Mouse (Mus musculus) gonadal fat pad, adult 2 months (tissue): ENCODE measurements around the gene Ift80. TPM values are rescaled to one million over a fixed set of nuclear protein-coding genes. Genes with fewer than 3 reads are reported as not detected.
"Not testable (repeated sequence)": the region's sequence is repeated elsewhere in the genome, so short reads cannot be mapped to it uniquely, and the experiment has no call there.

Source experiments
- DNase-seq: peaks from one replicate; pipeline ENCODE4 v3.0.0-alpha.2; 2012; ENCODE audit warnings: low read depth
- polyA plus RNA-seq: library from polyadenylated mRNA; depleted of rRNA; stranded (reverse); fragments of >200 nt; gene quantifications from 2 replicates; pipeline ENCODE4 v1.2.3, GENCODE M21; 2012

Gene Ift80
- polyA plus RNA-seq, 1 experiment = 2.7 TPM

DNA sequence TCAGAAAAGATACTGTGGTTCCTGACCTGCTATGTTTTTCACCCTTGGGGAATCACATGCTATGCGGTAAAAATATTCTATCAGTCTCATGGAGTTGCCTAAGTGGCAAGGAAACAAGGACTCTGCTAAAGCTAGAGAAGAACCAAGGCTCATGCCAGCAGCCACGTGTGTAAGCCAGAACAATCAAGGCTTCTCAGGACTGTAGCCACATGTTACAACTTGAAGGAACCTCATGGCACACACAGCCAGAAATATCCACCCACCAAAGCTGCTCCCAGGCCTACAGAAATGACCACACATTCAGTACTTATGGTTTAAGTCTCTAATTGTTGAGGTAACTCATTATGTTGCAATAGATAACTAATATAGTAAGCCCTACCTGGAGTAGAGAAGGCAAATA is 17.8 kb downstream of the Ift80 start:
- peak; percentile 94 for DNase-seq

DNA sequence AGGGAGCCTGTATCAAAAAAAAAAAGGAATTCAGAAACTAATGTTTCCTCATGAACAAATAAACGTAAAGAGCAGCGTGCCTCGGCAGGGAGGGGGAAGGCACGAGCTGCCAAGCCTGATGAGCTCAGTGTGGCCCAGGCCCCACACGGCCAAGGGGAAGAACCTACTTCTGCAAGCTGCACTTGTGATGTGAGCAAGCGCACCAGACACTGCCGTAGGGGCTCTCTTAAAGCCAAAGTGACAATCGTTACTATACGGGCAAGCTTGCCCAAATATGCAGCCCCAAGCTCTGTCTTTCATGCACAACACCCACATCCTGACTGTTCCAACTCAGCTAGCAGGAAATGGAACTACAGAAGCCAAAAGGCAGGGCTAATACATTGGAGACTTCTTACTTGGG is 23.5 kb downstream of the Ift80 start:
- peak; percentile 93 for DNase-seq

DNA sequence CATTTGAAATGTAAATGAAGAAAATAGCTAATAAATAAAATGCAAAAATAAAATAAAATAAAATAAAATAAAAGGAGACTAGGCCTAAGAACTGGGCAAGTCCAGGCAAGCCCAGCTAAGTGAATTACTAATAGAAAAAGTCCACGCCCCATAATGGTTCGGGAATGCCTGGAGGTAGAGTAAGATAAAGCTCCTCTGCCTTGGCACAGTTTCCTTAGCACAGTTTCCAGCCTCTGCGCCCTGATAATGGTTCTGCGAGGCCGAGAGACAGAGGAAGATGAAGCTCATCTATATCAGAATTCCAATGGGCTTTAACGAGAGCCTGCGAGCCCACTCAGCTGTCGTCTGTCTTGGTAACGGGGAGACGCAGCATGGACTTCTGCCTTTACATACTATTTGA is 25.2 kb downstream of the Ift80 start:
- peak; percentile 30 for DNase-seq

DNA sequence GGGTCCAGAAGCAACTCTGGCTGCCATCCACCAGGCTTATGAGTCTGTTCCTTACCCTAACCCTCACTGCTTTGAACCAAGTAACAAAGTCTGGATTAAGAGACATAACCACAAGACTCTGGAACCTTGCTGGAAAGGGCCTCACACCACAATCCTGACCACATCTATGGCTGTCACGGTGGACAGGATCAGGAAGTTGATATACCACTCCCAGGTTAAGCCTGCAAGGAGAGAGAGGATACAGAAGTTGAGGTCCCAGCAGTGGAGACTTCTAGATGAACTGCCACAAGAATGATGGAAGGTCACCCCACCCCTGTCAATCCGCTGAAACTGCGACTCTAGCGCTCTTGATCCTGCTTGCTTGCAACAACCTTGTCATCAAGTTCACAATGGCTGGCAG is 26.7 kb downstream of the Ift80 start:
- DNase-seq = no peak

DNA sequence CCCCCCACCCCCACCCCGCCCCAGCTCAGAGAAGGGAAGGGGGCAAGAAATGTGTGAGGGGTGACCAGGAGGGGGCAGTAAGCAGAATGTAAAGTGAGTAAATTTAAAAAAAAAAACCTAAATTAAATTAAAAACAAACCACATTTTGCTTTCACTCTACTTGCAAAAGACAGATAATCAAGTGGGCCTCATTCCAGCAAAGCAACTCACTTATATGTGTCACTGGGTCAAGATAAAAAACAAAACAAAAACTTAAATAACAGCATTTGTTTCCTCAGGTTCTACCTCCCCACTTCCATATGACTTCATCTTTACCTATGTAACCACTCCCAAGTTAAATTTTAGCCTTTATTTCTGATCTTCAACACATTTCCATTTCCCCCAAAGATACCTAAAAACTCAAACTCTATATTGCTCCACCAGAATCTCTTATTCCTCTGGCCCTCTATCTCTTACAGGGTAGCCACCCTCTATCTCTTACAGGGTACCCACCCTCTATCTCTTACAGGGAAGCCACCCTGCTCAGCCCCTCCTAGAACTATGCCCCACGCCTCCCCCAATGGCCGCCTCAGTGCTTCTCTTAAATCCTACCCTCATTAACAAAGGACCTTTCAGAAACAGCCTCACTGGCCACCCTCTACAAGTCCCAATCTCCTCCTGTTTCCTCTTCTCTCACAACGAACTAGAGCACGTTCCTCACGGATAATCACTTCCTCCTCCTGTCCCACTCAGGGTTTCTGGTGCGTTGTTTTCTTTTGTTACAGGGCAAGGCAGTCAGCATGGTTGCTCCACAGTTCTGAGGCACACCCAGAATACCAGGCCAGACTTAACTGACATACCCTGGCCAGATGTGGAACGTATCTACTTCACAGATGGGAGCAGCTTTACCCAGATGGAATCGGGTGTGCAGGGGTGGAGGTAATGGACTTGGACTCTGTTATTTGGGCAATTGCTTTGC is 28.6 kb downstream of the Ift80 start:
- DNase-seq = no peak

DNA sequence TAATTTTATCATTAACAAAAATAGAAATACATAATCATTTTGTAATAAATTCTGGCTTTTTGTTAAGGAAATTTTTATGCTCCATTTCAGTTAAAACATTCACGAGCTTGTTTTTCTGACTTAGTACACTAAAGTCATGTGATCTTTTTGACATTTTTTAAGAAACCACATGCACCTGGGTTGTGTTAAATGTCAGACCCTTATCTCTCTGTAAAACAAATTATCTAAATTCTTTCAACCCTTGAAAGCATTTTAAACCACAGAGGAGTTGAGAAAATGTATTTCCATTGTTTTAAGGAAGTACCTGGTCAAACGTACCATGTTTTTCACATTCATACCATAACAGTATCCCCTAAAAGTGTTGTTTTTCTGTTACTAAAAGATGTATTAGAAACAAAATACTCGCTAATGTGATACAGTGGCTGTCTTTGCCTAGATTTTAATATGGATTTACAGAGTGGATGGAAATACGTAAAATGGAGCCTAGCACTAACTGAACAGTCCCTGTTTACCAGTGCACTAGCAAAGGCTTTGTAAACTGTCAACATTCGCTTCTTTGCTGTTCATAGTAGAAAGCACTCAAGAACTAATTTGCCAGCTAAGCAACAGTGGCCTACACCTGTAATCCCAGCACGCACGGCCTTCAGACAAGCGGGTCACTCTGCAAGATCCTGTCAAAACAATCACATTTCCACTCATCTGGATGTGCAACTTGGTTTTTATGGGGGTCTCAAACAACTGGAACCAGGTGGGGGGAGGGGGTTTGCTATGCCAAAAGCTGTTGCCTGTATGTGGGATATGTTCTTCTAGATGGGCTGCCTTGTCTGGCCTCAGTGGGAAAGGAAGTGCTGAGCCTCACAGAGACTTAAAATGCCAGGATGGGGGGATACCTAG is 29.5 kb downstream of the Ift80 start:
- no peak for DNase-seq

DNA sequence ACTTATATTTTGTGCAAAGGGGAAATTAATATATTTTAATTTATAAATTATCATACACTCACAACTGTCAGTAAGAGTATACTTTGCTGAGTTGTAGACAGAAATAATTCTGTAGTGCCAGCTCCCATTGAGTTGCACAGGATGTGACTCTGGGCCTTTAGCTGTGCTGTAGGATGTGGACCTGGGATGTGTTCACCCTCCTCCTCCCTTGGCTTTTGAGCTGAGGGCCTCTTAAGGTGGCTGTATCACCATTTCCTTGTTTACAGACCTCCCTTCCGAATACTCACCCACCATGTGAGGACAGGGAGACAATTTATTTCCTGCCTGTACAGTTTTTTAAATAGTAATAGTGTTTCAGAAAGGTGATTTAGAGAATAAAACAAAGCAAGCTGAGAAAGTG is 30.8 kb downstream of the Ift80 start:
- no peak for DNase-seq

DNA sequence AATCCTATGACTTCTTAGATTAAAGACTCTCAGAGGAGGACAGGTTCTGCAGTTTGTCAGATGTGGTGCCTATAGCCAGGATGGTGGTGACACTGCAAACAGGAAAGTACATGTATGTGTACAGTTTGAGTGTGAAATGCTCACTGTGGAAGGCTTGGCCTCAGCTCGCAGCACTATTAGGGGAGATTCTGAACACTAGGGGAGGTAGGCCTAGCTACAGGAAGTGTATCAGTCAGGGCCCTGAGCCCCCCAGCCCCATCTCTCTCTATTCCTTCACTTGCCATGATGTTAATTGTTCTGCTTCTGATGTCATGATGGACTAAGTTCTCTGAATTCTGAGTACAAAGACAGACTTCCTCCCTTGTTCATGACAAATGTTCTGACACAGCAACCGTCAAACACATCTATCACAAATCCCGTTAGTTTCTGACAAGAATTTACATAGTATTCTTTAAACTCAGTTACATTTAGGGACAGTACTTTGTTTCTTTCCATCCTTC is 35.2 kb downstream of the Ift80 start:
- DNase-seq = no peak

DNA sequence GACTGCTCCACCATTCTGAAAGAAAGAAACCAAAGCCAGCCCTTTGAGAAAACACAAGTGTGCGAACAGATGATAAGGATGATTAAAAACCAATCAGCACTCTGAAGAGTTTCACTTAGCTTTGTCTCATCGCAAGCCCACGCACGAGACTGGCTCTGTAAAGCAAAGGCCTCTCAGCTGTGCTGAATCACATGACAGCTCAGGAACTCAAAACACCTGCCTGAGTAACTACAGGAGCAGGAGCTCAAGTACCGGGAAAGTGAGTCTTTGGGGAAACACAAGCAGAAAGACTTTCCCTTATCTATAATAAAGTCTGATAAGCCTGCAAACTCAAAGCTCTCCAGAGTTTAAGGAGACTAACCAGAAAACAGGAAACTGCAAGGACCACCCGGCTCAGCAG is 37.0 kb downstream of the Ift80 start:
- no peak for DNase-seq

DNA sequence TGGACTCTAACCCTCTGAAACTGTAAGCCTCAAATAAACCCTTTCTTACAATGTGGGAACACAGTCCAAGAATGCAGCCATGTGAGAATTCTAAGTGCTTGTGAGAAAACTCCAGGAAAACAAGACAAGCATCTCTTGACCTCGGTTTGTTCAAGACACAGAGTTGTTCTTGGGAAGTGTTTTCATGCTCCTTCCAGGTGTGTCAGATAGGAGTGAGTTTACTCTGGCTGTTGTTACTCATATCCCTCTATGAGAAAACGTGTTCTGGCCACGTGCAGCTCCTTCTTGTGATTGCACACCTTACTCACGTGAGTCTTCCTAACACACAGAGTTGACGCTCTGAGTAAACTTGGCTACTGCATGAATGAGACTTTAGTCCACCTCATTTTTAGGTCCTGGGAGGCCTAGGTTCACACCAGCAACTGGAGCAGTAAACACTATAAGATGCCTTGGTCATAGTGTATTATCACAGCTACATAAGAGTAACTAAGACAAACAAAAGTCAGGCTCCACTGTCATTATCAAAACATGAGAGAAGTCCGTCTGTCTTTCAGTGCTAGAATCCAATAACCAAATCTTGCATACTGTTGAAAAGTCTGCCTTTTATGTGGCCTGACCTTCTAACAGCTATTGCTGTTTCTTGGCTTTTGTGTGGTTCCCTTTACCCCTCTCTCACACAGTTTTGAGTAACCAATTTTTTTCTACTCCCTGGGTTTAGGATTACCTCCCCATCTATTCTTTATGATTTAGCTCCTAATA is 37.7 kb downstream of the Ift80 start:
- no peak for DNase-seq

DNA sequence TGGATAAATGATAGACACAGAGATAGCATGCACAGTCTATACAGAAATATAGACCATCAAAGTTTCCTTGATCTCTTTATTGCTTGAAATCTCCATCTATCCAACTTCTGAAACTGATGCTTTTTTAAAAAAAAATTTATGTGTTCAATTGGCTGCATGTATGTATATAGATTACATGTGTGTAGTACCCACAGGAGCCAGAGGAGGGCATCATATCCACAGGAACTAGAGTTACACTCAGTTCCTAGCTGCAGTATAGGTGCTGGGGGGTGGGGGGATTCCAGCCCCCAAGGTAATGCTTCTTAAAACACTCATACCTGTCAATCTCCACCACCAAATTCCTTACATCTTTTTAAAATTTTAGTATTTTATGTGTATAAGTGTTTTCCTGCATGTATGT is 39.7 kb downstream of the Ift80 start:
- no peak for DNase-seq

DNA sequence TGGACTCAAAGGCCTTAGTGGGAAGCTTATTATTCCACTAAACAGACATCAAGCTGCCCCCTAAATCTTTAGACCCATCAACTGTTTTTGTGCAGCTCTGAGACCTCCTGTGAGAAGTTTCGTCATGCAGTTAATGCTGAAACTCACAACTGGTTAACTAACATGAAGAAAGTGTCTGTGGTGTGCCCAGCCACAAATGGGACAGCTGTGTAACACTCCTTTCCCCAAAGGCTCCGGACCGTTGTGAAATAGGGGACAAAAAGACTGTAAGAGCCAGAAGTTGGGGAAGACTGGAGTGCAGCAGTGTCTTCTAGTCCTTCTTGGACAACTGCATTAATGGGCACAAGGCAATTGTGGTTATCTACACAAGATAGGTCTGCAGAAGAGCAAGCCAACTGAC is 47.0 kb downstream of the Ift80 start:
- DNase-seq = no peak

DNA sequence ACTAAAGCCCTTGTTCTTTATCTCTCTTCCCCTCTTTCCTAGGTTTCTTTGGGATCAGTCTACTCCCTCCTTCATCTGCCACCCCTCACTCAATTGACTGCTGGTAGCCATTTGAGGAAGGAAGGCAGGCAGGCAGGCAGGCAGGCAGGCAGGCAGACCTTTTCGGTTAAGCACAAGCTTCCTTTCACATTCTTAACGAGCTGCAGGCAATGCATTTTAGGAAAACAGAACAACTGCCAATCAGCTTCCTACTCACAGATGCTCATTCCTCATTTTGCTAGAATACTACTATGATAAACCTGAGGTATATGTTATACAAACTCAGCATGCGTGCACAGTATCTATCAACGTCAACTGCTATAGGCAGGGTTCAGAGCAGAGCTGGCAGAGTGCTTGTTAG is 47.9 kb downstream of the Ift80 start:
- no peak for DNase-seq

DNA sequence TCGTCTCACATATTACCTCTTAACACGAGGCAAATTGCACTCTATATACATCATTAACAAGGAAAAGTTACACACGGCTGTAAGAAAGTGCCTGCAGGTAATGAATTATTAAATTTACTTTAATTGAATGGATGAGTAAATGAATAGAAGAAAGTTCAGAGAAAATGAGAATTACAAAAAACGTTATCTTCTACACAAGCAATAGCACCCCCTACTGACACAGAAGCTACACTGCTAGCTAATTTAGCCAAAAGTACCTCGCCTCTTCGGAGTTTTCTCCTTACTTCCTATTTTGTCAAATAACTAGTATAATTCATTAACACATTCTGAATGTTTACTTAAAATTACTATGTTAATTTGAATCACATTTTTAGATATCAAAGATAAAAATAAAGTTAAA is 49.9 kb downstream of the Ift80 start:
- DNase-seq = no peak

DNA sequence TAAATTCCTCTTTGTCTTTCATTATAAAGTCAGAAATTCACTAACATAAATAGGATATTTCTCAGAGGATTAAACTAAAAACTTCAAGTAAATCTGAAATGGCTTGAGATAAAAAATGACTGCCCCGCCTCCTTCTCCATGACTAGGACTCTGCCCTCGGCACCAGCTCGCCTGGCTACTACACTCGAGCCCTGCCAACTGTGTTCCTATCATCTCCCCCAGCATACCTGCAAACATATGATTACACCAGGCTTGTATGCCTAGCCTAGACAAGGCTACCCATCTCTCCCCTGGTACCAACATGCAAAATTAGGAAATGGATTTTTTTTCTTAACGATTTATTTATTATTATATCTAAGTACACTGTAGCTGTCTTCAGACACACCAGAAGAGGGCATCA is 51.7 kb downstream of the Ift80 start:
- no peak for DNase-seq

DNA sequence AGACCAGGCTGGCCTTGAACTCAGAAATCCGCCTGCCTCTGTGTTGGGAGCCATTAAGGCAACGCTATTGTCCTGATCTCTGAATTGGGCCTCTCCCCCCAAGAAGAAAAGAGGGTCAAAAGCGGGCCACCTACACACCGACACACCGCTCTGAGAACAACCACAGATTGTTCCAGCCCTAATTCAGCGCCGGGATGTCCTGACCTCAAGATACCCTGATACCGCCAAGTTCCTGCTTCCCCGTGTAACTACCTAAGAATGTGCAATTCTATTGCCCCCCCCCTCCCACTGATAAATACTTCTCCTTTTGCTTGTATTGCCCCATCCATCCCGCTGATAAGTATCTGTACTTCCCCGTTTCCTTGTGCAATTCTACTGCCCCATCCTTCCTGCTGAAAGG is 52.4 kb downstream of the Ift80 start:
- not testable (repeated sequence) for DNase-seq

DNA sequence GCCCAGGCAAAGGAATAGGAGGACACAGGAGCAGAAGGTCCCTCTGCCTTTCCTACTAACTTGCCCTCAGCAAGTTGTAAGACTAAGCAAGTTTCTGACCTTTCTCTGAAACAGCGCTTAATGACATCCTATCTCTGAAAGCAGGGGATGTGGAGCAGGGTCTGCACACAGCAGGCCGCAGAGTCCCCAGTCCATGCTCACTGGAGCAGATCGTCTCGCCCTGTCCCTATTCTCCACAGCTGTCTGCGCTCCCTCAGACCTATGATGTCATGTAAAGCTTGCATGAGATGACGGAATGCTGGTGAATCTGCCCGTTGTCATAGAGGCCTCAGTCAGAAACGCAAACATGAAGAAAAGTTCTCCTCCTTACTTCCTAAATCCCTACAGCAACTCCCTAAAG is 55.0 kb downstream of the Ift80 start:
- DNase-seq = no peak

DNA sequence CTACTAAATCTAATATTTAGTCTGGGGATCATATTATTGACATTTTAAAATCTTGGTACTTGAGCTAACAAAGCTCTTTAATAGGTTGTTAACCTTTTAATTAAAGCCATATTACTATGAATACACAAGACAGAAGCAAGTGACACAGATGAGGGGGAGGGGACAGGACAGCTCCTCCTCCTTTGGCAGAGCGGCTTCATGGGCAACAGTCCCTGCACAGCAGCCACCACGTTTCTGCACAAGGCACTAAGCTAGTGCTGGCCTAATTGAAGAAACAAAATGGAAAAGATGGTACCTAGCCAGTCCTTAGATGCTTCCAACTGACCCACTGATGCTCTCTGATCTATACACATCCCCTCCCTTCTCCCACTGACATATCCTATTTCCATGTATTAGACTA is 55.5 kb downstream of the Ift80 start:
- no peak for DNase-seq

DNA sequence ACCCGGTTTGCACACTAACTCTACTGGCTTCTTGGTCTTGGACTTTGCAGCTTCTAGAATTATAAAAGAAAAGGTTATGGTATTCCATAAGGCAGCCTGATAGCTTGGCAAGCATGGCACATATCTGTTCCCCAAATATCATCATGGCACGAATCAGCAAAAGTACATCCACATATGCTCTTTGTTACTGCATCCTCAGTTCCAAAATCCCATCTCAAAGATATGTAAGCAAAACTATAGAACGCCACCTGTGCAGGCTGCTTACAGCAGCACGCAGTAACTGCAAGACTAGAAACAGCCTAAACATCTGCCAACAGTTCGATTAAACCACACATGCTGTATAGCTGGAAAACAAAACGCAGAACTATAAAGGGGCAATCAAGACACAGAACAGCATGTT is 62.5 kb downstream of the Ift80 start:
- no peak for DNase-seq

DNA sequence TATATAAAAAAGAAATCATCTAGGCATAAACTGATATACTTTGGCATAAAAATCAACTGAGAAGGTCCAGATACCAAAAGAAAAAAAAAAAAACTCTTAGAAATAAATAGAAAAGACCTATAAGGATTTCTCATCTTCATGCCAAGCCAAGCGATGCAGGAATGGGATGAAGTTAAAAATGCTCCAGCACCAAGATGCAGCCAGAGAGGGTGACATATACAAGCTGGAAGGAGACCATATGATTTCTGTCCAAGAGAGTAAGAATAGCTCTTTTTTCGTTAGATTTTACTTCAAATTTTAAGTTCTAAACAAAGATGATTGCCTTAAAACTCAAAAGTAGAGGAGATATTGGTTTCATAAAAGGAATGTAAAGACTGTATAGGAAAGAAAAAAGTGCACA is 64.1 kb downstream of the Ift80 start:
- DNase-seq = no peak

DNA sequence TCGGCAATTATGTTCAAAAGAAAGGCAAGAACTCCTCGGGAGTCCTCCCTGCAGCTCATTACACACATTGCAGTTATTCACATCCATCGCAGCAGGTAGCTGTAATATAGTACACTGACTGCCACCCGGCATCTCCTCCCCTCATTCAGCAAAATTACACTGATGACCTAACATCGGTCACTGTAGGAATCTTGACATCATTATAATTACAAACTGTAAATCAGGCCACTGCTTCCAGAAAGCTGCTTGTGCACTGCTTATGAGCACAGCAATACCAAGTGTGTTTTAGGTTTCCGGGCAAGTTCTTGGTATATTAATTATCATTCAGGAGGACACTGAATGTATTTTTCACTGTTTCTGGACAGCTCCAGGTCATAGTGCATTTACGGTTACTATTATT is 65.1 kb downstream of the Ift80 start:
- no peak for DNase-seq

DNA sequence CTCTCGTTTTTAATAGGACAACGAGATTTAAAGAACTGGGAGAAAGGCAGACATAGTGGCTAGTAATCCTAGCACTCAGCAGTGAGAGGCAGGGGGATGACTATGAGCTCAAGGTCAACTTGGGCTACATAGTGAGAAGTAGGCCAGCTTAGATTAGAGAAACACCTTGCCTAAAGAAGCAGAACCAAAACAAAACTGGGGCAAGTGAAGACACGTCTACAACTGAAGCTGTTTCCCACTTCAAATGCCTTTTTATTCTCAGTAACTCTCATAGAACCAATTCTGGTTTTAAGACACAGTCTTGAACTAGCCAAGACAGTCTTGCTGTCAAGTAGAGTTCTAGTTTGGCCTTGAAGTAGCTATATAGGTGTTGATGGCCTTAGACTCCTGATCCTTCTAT is 67.7 kb downstream of the Ift80 start:
- no peak for DNase-seq
